Mouse (Mus musculus) thymus, adult 2 months (tissue): ENCODE measurements around the gene Klhl9. TPM values are rescaled to one million over a fixed set of nuclear protein-coding genes. Genes with fewer than 3 reads are reported as not detected.
A peak's percentile ranks its signal among the peaks of the same experiment; 100 is the strongest.

ENCODE experiments used
- DNase-seq: peaks from one replicate; pipeline ENCODE4 v3.0.0; 2021
- H3K27ac ChIP-seq: fragments of 200-500 bp; 2 replicates; pipeline ENCODE4 v1.5.1; 2012; ENCODE audit warnings: low read length, control low read depth; ENCODE audit not compliant: control insufficient read depth, insufficient read depth
- H3K27me3 ChIP-seq: fragments of 200-500 bp; 2 replicates; pipeline ENCODE4 v1.6.1; 2012; ENCODE audit warnings: mild to moderate bottlenecking, low read length, moderate library complexity, mixed read lengths; ENCODE audit not compliant: control insufficient read depth, insufficient read depth
- H3K36me3 ChIP-seq: fragments of 200-500 bp; 2 replicates; pipeline ENCODE4 v1.6.1; 2012; ENCODE audit warnings: mild to moderate bottlenecking, low read length, moderate library complexity; ENCODE audit not compliant: control insufficient read depth, insufficient read depth
- H3K4me1 ChIP-seq: fragments of 200-500 bp; replicated peaks from 2 replicates; pipeline ENCODE4 v1.6.1; 2012; ENCODE audit warnings: low read length; ENCODE audit not compliant: control insufficient read depth, insufficient read depth
- H3K4me3 ChIP-seq: fragments of 200-500 bp; 2 replicates; pipeline ENCODE4 v1.5.1; 2012; ENCODE audit warnings: mild to moderate bottlenecking, low read length, control low read depth, moderate library complexity; ENCODE audit not compliant: control insufficient read depth, insufficient read depth
- CTCF ChIP-seq: fragments of 200-500 bp; IDR thresholded peaks from 2 replicates; pipeline ENCODE4 v1.5.1; 2012; ENCODE audit warnings: mild to moderate bottlenecking, control low read depth, low read length, moderate library complexity, borderline replicate concordance; ENCODE audit not compliant: control insufficient read depth, poor library complexity, insufficient read depth; ENCODE audit errors: extremely low read depth
- POLR2A ChIP-seq: fragments of 200-500 bp; IDR thresholded peaks from 2 replicates; pipeline ENCODE4 v1.6.1; 2012; ENCODE audit warnings: mild to moderate bottlenecking, low read length, control low read depth, moderate library complexity; ENCODE audit not compliant: control insufficient read depth, poor library complexity, insufficient read depth; ENCODE audit errors: extremely low read depth
- WGBS: fragments of 180-500 bp; shearing (Covaris S2); methylation state at CpG from one replicate; pipeline ENCODE4 v1.1.7; 2018; 5-methylcytosine and 5-hydroxymethylcytosine counted together
- polyA plus RNA-seq: library from polyadenylated mRNA; depleted of rRNA; stranded (reverse); fragments of >200 nt; gene quantifications from 2 replicates; pipeline ENCODE4 v1.2.3, GENCODE M21; 2012

Gene Klhl9
- polyA plus RNA-seq, 1 experiment: 21.3 TPM

- TF ChIP-seq CTCF: no peak
- TF ChIP-seq POLR2A: no peak
- DNase-seq: no peak
- H3K27ac ChIP-seq: no peak overlapping the region
- no peak overlapping the region for H3K4me3 ChIP-seq
- 68% methylated on average over 6 of the region's 6 CpGs for whole genome bisulfite sequencing
- no peaks in the 10 kb centered on the region for H3K27me3 ChIP-seq
- H3K36me3 ChIP-seq: no peaks in the 10 kb centered on the region
- H3K4me1 ChIP-seq: 0 out of 2 replicates have a peak, but pooled peaks cover 2% of the 10 kb centered on the region
These were observed 25.2 kb downstream of the Klhl9 start for GRCm38 (mm10) chr4:88697108-88697507.

DNA sequence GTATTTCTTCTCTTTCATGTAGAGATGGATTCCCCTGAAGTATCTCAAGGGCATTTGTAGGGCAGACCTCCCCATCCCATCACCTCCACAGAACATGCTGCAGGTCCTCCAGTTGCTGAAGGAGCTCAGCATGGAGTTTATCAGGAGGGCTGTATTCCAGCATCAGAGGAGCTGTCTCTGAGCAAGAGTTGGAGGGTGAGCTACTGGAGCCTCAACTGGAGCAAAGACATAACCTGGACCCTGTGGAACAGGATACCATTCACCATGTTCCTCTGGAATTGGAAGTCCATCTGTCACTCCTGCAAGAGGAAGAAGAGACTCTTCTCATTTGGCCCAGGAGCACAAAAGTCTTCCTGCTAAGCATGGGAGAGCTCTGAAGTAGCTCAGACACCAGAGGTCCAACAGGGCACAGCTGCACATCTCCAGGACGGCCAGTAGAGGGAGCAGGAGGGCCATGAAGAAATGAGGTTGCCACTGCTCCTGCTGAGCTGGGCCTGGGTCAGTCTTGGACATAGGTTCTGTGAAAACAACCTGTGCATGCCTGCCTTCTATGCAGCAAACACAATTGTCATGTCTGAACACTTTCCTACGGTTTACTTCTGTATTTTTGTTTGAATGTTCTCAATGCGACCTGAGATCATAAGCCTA is 25.9 kb downstream of the Klhl9 start:
- H3K27ac ChIP-seq: no peak overlapping the region
- 0 out of 2 replicates have a peak, but pooled peaks cover 2% of the 10 kb centered on the region for H3K4me1 ChIP-seq
- peak; percentile 95 for TF ChIP-seq CTCF
- TF ChIP-seq POLR2A: no peak
- WGBS: 34% methylated on average over 3 of the region's 3 CpGs
- no peaks in the 10 kb centered on the region for H3K36me3 ChIP-seq
- H3K27me3 ChIP-seq: no peaks in the 10 kb centered on the region
- no peak overlapping the region for H3K4me3 ChIP-seq
- DNase-seq: peak; percentile 79

DNA sequence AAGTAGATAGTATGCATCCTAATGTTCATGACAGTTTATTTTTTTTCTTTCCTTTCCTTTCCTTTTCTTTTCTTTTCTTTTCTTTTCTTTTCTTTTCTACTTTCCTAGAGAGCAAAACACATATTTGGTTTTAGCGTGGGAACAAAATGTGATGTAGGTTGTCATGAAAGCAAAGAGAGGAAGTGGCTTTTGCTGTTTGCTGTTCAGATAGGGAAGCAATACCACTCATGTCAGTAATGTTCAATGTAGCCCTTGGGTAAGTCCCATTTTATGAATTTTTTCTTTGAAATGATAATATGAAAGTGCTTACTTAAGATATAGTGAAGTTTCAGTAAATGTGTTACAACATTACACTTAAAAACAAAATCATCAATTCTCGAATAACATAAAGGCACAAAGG is 28.9 kb downstream of the Klhl9 start:
- TF ChIP-seq POLR2A: no peak
- no peak for TF ChIP-seq CTCF
- DNase-seq: no peak
- no peaks in the 10 kb centered on the region for H3K36me3 ChIP-seq
- no peak overlapping the region for H3K27ac ChIP-seq
- H3K4me1 ChIP-seq: 0 out of 2 replicates have a peak, but pooled peaks cover 2% of the 10 kb centered on the region
- H3K27me3 ChIP-seq: no peaks in the 10 kb centered on the region
- no peak overlapping the region for H3K4me3 ChIP-seq
- 18% methylated on average over 2 of the region's 2 CpGs for WGBS

GRCm38 (mm10) chr4:88692537-88692936 is 29.7 kb downstream of the Klhl9 start:
- Histone ChIP-seq H3K27me3 (no peaks in the 10 kb centered on the region), H3K36me3 (no peaks in the 10 kb centered on the region), H3K27ac (no peak overlapping the region), H3K4me1 (0 out of 2 replicates have a peak, but pooled peaks cover 2% of the 10 kb centered on the region), H3K4me3 (no peak overlapping the region)
- 4% methylated on average over 1 of the region's 1 CpGs for WGBS
- no peak for DNase-seq
- no peak for TF ChIP-seq POLR2A

DNA sequence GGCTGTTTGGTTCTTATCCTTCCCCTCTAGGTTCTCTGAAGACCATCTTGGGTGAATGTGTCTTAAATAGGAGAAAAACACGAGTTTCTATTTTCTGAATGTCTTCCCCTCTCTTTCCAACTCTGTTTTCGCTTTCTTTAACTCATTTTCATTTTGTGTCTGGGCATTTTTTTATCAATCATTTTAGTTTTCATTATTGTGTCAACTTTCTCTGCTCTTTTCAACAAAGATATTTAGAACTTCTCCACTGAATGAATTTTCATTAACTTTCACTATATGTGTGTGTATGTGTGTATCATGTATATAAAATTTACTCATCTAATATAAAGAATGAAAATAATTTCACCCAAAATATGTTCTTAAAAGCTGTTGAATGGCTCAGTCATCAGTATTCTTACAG is 31.0 kb downstream of the Klhl9 start, which contains the start of gene Ifnab:
TSS of gene Ifnab (minus strand) at position 101 of the 400 bp plus-strand sequence.
- Histone ChIP-seq H3K27me3 (no peaks in the 10 kb centered on the region), H3K4me1 (0 out of 2 replicates have a peak, but pooled peaks cover 2% of the 10 kb centered on the region), H3K36me3 (no peaks in the 10 kb centered on the region), H3K27ac (no peak within 1 kb of the TSS), H3K4me3 (no peak within 1 kb of the TSS)
- WGBS: 82% methylated on average over 2 of the region's 2 CpGs
- DNase-seq: no peak
- TF ChIP-seq POLR2A: no peak
- TF ChIP-seq CTCF: no peak

GRCm38 (mm10) chr4:88683812-88684211 is 38.5 kb downstream of the Klhl9 start, which contains the start of gene Ifna2:
Ifna2 (minus strand) TSS chr4:88683912.
- DNase-seq: no peak
- Histone ChIP-seq H3K4me1 (no peaks in the 10 kb centered on the region), H3K27ac (no peak within 1 kb of the TSS), H3K36me3 (no peaks in the 10 kb centered on the region), H3K27me3 (no peaks in the 10 kb centered on the region), H3K4me3 (no peak within 1 kb of the TSS)
- 76% methylated on average over 1 of the region's 1 CpGs for WGBS
- TF ChIP-seq POLR2A: no peak
- no peak for TF ChIP-seq CTCF

GRCm38 (mm10) chr4:88681353-88681752 is 40.9 kb downstream of the Klhl9 start:
- Histone ChIP-seq H3K36me3 (no peaks in the 10 kb centered on the region), H3K27me3 (no peaks in the 10 kb centered on the region), H3K4me1 (no peaks in the 10 kb centered on the region), H3K4me3 (no peak overlapping the region), H3K27ac (no peak overlapping the region)
- no peak for DNase-seq
- WGBS: 5% methylated on average over 3 of the region's 3 CpGs
- TF ChIP-seq POLR2A (no peak), CTCF (no peak)
